Mouse (Mus musculus) layer of hippocampus, postnatal 25 days (tissue): ENCODE data around the gene Ssbp4. TPM values are rescaled to one million over a fixed set of nuclear protein-coding genes. Genes with fewer than 3 reads are reported as not detected.

Source experiments
- DNase-seq, 2 experiments: peaks; one replicate each; pipeline ENCODE4 v3.0.0; 2022; ENCODE audit warnings: mixed read lengths in 2 of 2, low spot score in 1 of 2; ENCODE audit errors: extremely low spot score in 1 of 2
- total RNA-seq, 2 experiments: library from RNA; stranded (reverse); gene quantifications; 2 replicates each; pipeline ENCODE4 v1.2.3; 2021

Ssbp4 gene
- total RNA-seq, 2 experiments from 2014 or later, result 285 to 304 TPM

DNA sequence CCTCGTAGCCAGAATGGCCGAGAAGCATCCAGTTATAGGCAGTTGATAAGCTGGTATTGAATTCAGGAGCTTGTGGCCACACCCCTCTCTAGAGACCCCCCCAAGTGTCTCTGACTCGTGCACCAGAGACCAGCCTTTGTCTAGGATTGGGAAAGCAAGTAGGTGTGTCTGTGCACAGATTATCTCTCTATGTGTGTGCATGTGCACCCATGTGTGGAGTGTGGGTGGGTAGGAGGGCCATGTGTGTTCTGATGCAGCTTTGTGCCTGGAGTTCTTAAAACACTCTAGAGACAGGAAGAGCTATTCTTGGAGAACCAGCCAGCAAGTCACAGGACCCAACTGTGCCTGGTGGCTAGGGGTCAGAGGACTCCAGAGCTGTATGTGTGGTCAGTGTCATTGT is 48.1 kb downstream of the Ssbp4 start:
- no peak for DNase-seq

- DNase-seq, result peak in 1 of 2 experiments; percentile 31
These were observed 48.6 kb downstream of the Ssbp4 start for GRCm38 (mm10) chr8:70560096-70560495.

GRCm38 (mm10) chr8:70558983-70559382 is 49.7 kb downstream of the Ssbp4 start:
- no peak for DNase-seq

GRCm38 (mm10) chr8:70558334-70558733 is 50.3 kb downstream of the Ssbp4 start:
- no peak for DNase-seq

- DNase-seq, result no peak
These were observed 53.5 kb downstream of the Ssbp4 start for GRCm38 (mm10) chr8:70555079-70555747.

DNA sequence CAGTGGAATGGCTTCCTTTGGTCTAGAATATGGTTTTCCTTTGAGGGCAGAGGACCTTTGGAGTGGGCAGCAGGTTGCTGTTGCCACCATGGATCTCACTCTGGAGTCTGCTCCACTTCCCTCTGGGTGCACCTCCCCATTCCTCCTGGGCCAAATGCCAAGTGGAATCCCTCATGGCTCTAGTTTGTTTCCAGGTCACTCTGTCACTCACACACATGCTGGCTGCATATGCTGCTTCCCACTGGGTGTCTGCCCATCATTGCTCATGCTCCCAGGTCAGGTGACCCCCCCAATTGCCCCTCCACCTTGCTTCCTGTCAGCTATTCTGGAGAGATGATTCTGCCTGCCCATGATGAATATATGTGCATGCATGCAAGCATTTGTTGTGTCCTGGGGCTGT is 54.9 kb downstream of the Ssbp4 start:
- peak in 1 of 2 experiments; percentile 21 for DNase-seq

DNA sequence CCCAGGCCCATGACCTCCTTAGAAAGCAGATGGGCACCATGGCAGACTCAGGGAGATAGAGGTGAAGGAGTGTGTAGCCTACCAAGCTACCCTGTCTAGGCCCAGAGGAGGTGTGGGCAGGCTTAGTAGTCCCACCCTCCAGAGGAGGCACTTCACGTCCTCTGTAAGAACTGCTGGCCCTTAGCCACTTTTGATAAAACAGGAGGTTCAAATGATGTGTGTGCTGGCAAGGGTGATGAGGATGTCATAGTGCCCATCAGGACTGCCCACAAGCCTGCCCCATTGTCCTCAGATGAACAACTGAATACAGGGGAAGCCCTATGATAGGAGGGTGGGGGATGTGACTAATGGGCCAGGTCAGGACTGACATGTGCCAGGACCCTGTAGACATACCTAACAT is 55.8 kb downstream of the Ssbp4 start:
- no peak for DNase-seq

- DNase-seq, result no peak
These were observed 57.0 kb downstream of the Ssbp4 start for GRCm38 (mm10) chr8:70551558-70552161.

DNA sequence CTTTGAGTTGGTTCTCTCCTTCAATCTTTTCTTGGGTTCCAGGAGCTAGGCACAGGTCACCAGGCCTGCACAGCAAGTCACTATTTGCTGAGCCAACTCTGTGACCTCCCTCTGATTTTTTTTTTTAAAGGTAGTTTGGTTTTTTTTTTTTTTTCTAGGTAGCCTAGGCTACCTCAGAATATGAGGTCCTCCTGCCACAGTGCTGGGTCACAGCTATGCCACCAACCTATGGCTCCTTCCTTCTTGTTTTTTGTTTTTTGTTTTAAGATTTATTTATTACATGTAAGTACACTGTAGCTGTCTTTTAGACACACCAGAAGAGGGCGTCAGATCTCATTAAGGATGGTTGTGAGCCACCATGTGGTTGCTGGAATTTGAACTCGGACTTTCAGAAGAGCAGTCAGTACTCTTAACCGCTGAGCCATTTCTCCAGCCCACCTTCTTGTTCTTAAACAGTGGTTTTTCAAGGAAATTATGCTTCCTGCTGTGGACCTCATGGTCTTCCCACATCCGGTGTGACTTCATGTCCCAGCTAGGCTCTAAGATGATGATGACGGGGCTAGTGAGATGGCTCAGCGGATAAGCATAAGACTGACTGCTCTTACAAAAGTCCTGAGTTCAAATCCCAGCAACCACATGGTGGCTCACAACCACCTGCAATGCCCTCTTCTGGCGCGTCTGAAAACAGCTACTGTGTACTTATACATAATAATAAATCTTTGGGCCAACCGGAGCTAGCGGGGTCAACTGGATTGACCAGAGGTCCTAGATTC is 59.1 kb downstream of the Ssbp4 start:
- DNase-seq, result no peak

DNA sequence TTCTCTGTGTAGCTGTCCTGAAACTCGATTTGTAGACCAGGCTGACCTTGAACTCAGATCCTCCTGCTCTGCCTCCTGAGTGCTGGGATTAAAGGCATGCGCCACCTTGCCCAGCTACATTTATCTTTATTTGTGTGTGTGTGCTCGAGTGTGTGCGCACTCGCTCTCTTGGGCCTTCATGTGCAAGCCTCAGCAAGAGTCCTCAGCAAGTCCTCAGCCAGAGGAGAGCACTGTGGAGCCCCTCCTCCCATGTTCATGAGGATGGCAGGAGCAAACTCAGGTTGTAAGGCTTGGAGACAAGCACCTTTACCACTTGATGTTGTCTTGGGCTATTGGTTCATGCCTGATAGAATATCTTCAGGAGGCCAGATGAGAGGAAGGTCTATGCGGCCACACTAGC is 60.9 kb downstream of the Ssbp4 start:
- DNase-seq, result no peak

Other genes with a start within 250 kb of the Ssbp4 start
- gene Comp, start 235.3 kb downstream of the Ssbp4 start, total RNA-seq, result under 1 TPM; 0.32 to 0.47 TPM
- 100 to 1,000 TPM; 166 to 172 TPM for gene Crtc1, start 169.3 kb downstream of the Ssbp4 start, total RNA-seq
- gene Klhl26, start 131.9 kb downstream of the Ssbp4 start, total RNA-seq, result 10 to 100 TPM; 54.1 to 60.7 TPM
- 100 to 1,000 TPM; 318 to 351 TPM for gene Tmem59l, start 121.5 kb downstream of the Ssbp4 start, total RNA-seq
- 10 to 100 TPM; 45.2 to 49.5 TPM for gene Crlf1, start 115.7 kb downstream of the Ssbp4 start, total RNA-seq
- 100 to 1,000 TPM in 1 of 2 experiments, 10 to 100 TPM in 1; 91.1 to 101 TPM for gene Rex1bd, start 102.1 kb downstream of the Ssbp4 start, total RNA-seq
- 1,000 to 10,000 TPM; 1,005 to 1,128 TPM for gene Uba52, start 98.1 kb downstream of the Ssbp4 start, total RNA-seq
- 100 to 1,000 TPM; 432 to 468 TPM for gene Fkbp8, start 81.1 kb downstream of the Ssbp4 start, total RNA-seq
- 10 to 100 TPM; 37.8 to 38.0 TPM for gene Kxd1, start 80.9 kb downstream of the Ssbp4 start, total RNA-seq
- gene Ell, start 69.4 kb downstream of the Ssbp4 start, total RNA-seq, result 10 to 100 TPM; 20.3 to 23.5 TPM
- gene Isyna1, start 14.5 kb downstream of the Ssbp4 start, total RNA-seq, result 10 to 100 TPM; 41.5 to 47.0 TPM
- 1 to 10 TPM in 1 of 2 experiments, under 1 TPM in 1; 0.63 to 1.0 TPM for gene Lrrc25, start 7.3 kb upstream of the Ssbp4 start, total RNA-seq
- under 1 TPM in 1 of 2 experiments, not detected in 1; 0.26 TPM for gene Gdf15, start 23.6 kb upstream of the Ssbp4 start, total RNA-seq
- 10 to 100 TPM; 21.1 to 25.1 TPM for gene Pgpep1, start 51.5 kb upstream of the Ssbp4 start, total RNA-seq
- gene Lsm4, start 64.4 kb upstream of the Ssbp4 start, total RNA-seq, result 10 to 100 TPM; 66.2 to 67.4 TPM
- 100 to 1,000 TPM; 181 to 194 TPM for gene Jund, start 90.1 kb upstream of the Ssbp4 start, total RNA-seq
- under 1 TPM; 0.05 to 0.12 TPM for gene Iqcn, start 94.6 kb upstream of the Ssbp4 start, total RNA-seq
- gene Gm3336, start 109.7 kb upstream of the Ssbp4 start, total RNA-seq, result not detected
- 1 to 10 TPM in 1 of 2 experiments, under 1 TPM in 1; 0.89 to 1.2 TPM for gene Pde4c, start 114.8 kb upstream of the Ssbp4 start, total RNA-seq
- gene Rab3a, start 145.8 kb upstream of the Ssbp4 start, total RNA-seq, result 100 to 1,000 TPM; 789 to 843 TPM
- gene Mpv17l2, start 152.1 kb upstream of the Ssbp4 start, total RNA-seq, result 10 to 100 TPM; 41.7 to 42.2 TPM
- gene Pik3r2, start 167.8 kb upstream of the Ssbp4 start, total RNA-seq, result 100 to 1,000 TPM; 154 to 159 TPM
- gene Mast3, start 196.2 kb upstream of the Ssbp4 start, total RNA-seq, result 100 to 1,000 TPM; 411 to 437 TPM
- gene Il12rb1, start 199.6 kb upstream of the Ssbp4 start, total RNA-seq, result 1 to 10 TPM in 1 of 2 experiments, under 1 TPM in 1; 0.94 to 1.4 TPM
- gene Arrdc2, start 230.8 kb upstream of the Ssbp4 start, total RNA-seq, result 10 to 100 TPM; 15.0 to 18.7 TPM